Comparison of ENCODE assay signal across 8 mouse cellular contexts in genomic region chr16:96151551-96151950, GRCm38 (mm10). TPM values are rescaled to one million over a fixed set of nuclear protein-coding genes. Genes with fewer than 3 reads are reported as not detected.
DNase-seq lines count a peak whose midpoint lies in the region; ATAC-seq and TF ChIP-seq lines count a peak whose summit lies in the region.

No protein-coding gene starts in this region.

- H3K27me3 ChIP-seq in midbrain, embryonic 10.5 days (ENCODE audit: low read depth, poor library complexity, severe bottlenecking): no peaks in the 10 kb centered on the region
- H3K27me3 ChIP-seq in midbrain, embryonic 15.5 days (replicated peaks): no peaks in the 10 kb centered on the region
- no peaks in the 10 kb centered on the region for H3K27me3 ChIP-seq in intestine, embryonic 16.5 days (replicated peaks; ENCODE audit: control insufficient read depth, insufficient read depth, low read length)
- H3K27me3 ChIP-seq in limb, embryonic 15.5 days: no peaks in the 10 kb centered on the region

- H3K4me1 ChIP-seq in midbrain, embryonic 10.5 days: peaks cover 11% of the 10 kb centered on the region
- H3K4me1 ChIP-seq in midbrain, embryonic 15.5 days: peaks cover 10% of the 10 kb centered on the region
- peaks cover under 1% of the 10 kb centered on the region; the same call in 1 of the 2 replicates for H3K4me1 ChIP-seq in cortical plate, adult 2 months (ENCODE audit: control insufficient read depth, insufficient read depth, low read length)
- peaks cover 11% of the 10 kb centered on the region for H3K4me1 ChIP-seq in intestine, embryonic 16.5 days (ENCODE audit: control insufficient read depth, insufficient read depth, low read length)
- H3K4me1 ChIP-seq in limb, embryonic 15.5 days: peaks cover 9% of the 10 kb centered on the region

- H3K9me3 ChIP-seq in midbrain, embryonic 10.5 days (replicated peaks): no peaks in the 10 kb centered on the region
- no peaks in the 10 kb centered on the region for H3K9me3 ChIP-seq in midbrain, embryonic 15.5 days
- no peaks in the 10 kb centered on the region for H3K9me3 ChIP-seq in intestine, embryonic 16.5 days (ENCODE audit: control insufficient read depth, low read length)
- H3K9me3 ChIP-seq in limb, embryonic 15.5 days: no peaks in the 10 kb centered on the region

- TF ChIP-seq POLR2A in cortical plate, adult 2 months (IDR thresholded peaks at IDR 0.05; ENCODE audit: extremely low read depth, insufficient read depth, low read length): no peak

- H3K9ac ChIP-seq in midbrain, embryonic 15.5 days: no peak overlapping the region
- H3K9ac ChIP-seq in intestine, embryonic 16.5 days (ENCODE audit: low read depth, low read length): 0 out of 2 replicates have a peak overlapping the region, but pooled peaks have one; percentile 36
- H3K9ac ChIP-seq in limb, embryonic 15.5 days: no peak overlapping the region

- H3K4me3 ChIP-seq in midbrain, embryonic 10.5 days: no peak overlapping the region
- H3K4me3 ChIP-seq in midbrain, embryonic 15.5 days: no peak overlapping the region
- H3K4me3 ChIP-seq in cortical plate, adult 2 months (ENCODE audit: insufficient read depth, low read length): no peak overlapping the region
- H3K4me3 ChIP-seq in intestine, embryonic 16.5 days (ENCODE audit: low read length): no peak overlapping the region
- no peak overlapping the region for H3K4me3 ChIP-seq in limb, embryonic 15.5 days

- TF ChIP-seq CTCF in cortical plate, adult 2 months (IDR thresholded peaks at IDR 0.05; ENCODE audit: extremely low read depth, insufficient read depth, low read length): peak; percentile 72

- no peak overlapping the region for H3K4me2 ChIP-seq in midbrain, embryonic 15.5 days
- no peak overlapping the region for H3K4me2 ChIP-seq in intestine, embryonic 16.5 days (ENCODE audit: low read depth, low read length)
- no peak overlapping the region for H3K4me2 ChIP-seq in limb, embryonic 15.5 days

- no peak; the same call in 1 of the 2 replicates for ATAC-seq in midbrain, embryonic 15.5 days (replicated peaks)
- peak; percentile 64 for ATAC-seq in intestine, embryonic 16.5 days
- 0 out of 2 replicates have a peak, but pooled peaks have one; percentile 52 for ATAC-seq in limb, embryonic 15.5 days (ENCODE audit: insufficient number of reproducible peaks, low FRiP score, low TSS enrichment, low read depth)
- ATAC-seq in monocyte, adult 5-6 weeks (replicated peaks; ENCODE audit: insufficient number of reproducible peaks, low FRiP score, low TSS enrichment, poor library complexity, severe bottlenecking): peak; percentile 60

- DNase-seq in midbrain, embryonic 10.5 days (ENCODE audit: low spot score): peak; percentile 78
- DNase-seq in gastrocnemius, postnatal 4 days (ENCODE audit: low spot score in 2 of 2): peak; percentile 72 to 83
- peak; percentile 66 to 88 for DNase-seq in spleen, postnatal 4 days (ENCODE audit: low spot score in 2 of 2)

- 27% methylated on average over 9 of the region's 9 CpGs for WGBS in midbrain, embryonic 10.5 days
- 24% methylated on average over 9 of the region's 9 CpGs for WGBS in midbrain, embryonic 15.5 days
- 18% methylated on average over 9 of the region's 9 CpGs for WGBS in intestine, embryonic 16.5 days
- WGBS in limb, embryonic 15.5 days: 17% methylated on average over 9 of the region's 9 CpGs

- no peak overlapping the region for H3K27ac ChIP-seq in midbrain, embryonic 10.5 days (replicated peaks)
- H3K27ac ChIP-seq in midbrain, embryonic 15.5 days: no peak overlapping the region
- H3K27ac ChIP-seq in cortical plate, adult 2 months (ENCODE audit: insufficient read depth, low read length): no peak overlapping the region
- peak overlapping the region; percentile 49 for H3K27ac ChIP-seq in intestine, embryonic 16.5 days (ENCODE audit: low read length)
- no peak overlapping the region; the same call in 1 of the 2 replicates for H3K27ac ChIP-seq in limb, embryonic 15.5 days

- peaks cover 44% of the 10 kb centered on the region for H3K36me3 ChIP-seq in midbrain, embryonic 10.5 days
- peaks cover 6% of the 10 kb centered on the region for H3K36me3 ChIP-seq in midbrain, embryonic 15.5 days (replicated peaks)
- H3K36me3 ChIP-seq in intestine, embryonic 16.5 days (ENCODE audit: control insufficient read depth, insufficient read depth, low read length): no peaks in the 10 kb centered on the region
- H3K36me3 ChIP-seq in limb, embryonic 15.5 days: peaks cover 10% of the 10 kb centered on the region; the same call in 1 of the 2 replicates

RNA-seq across cellular contexts. Expression of gene Wrb, which starts 6.3 kb away (rescaled TPM):
- 125 and 129 TPM in 2 replicates for polyA plus RNA-seq in midbrain, embryonic 10.5 days (2016; fragmentation: Nextera tagmentation; extraction: Ambion mirVana)
- polyA plus RNA-seq in midbrain, embryonic 15.5 days (2015; fragmentation: Nextera tagmentation; extraction: Ambion mirVana): 217 and 221 TPM in 2 replicates
- polyA plus RNA-seq in cortical plate, adult 2 months (2012; rRNA removed): 79.6 and 93.2 TPM in 2 replicates
- 10 to 100 TPM; 14.0 to 18.1 TPM for total RNA-seq in gastrocnemius, postnatal 4 days (2021)
- polyA plus RNA-seq in intestine, embryonic 16.5 days (2015; fragmentation: Nextera tagmentation; extraction: Ambion mirVana): 46.9 and 53.2 TPM in 2 replicates
- 47.2 and 49.1 TPM in 2 replicates for polyA plus RNA-seq in limb, embryonic 15.5 days (2015; fragmentation: Nextera tagmentation; extraction: Ambion mirVana)
- 6.2 to 15.9 TPM (median 8.8 TPM) in 3 replicates for total RNA-seq in monocyte, adult 5-6 weeks (2017)

RNA-seq across cellular contexts. Expression of gene Hmgn1, which starts 24.0 kb away (rescaled TPM):
- polyA plus RNA-seq in midbrain, embryonic 10.5 days (2016; fragmentation: Nextera tagmentation; extraction: Ambion mirVana): 713 and 827 TPM in 2 replicates
- 298 and 315 TPM in 2 replicates for polyA plus RNA-seq in midbrain, embryonic 15.5 days (2015; fragmentation: Nextera tagmentation; extraction: Ambion mirVana)
- polyA plus RNA-seq in cortical plate, adult 2 months (2012; rRNA removed): 70.3 and 75.2 TPM in 2 replicates
- total RNA-seq in gastrocnemius, postnatal 4 days (2021): 100 to 1,000 TPM; 172 to 185 TPM
- polyA plus RNA-seq in intestine, embryonic 16.5 days (2015; fragmentation: Nextera tagmentation; extraction: Ambion mirVana): 404 and 487 TPM in 2 replicates
- polyA plus RNA-seq in limb, embryonic 15.5 days (2015; fragmentation: Nextera tagmentation; extraction: Ambion mirVana): 553 and 582 TPM in 2 replicates
- 39.7 to 60.5 TPM (median 49.6 TPM) in 3 replicates for total RNA-seq in monocyte, adult 5-6 weeks (2017)

RNA-seq across cellular contexts. Expression of gene Lca5l, which starts 40.5 kb away (rescaled TPM):
- polyA plus RNA-seq in midbrain, embryonic 10.5 days (2016; fragmentation: Nextera tagmentation; extraction: Ambion mirVana): 1.0 TPM in 2 replicates
- polyA plus RNA-seq in midbrain, embryonic 15.5 days (2015; fragmentation: Nextera tagmentation; extraction: Ambion mirVana): 1.6 and 2.1 TPM in 2 replicates
- 3.2 and 3.5 TPM in 2 replicates for polyA plus RNA-seq in cortical plate, adult 2 months (2012; rRNA removed)
- 1 to 10 TPM; 1.6 to 2.0 TPM for total RNA-seq in gastrocnemius, postnatal 4 days (2021)
- polyA plus RNA-seq in intestine, embryonic 16.5 days (2015; fragmentation: Nextera tagmentation; extraction: Ambion mirVana): 0.43 and 0.50 TPM in 2 replicates
- 1.2 and 1.6 TPM in 2 replicates for polyA plus RNA-seq in limb, embryonic 15.5 days (2015; fragmentation: Nextera tagmentation; extraction: Ambion mirVana)
- not detected in 3 replicates for total RNA-seq in monocyte, adult 5-6 weeks (2017)

RNA-seq across cellular contexts. Expression of gene Sh3bgr, which starts 48.7 kb away (rescaled TPM):
- polyA plus RNA-seq in midbrain, embryonic 10.5 days (2016; fragmentation: Nextera tagmentation; extraction: Ambion mirVana): 1.4 and 2.0 TPM in 2 replicates
- polyA plus RNA-seq in midbrain, embryonic 15.5 days (2015; fragmentation: Nextera tagmentation; extraction: Ambion mirVana): 1.7 TPM in 2 replicates
- 2.5 and 5.2 TPM in 2 replicates for polyA plus RNA-seq in cortical plate, adult 2 months (2012; rRNA removed)
- 100 to 1,000 TPM; 439 to 518 TPM for total RNA-seq in gastrocnemius, postnatal 4 days (2021)
- 31.6 and 33.1 TPM in 2 replicates for polyA plus RNA-seq in intestine, embryonic 16.5 days (2015; fragmentation: Nextera tagmentation; extraction: Ambion mirVana)
- 13.6 and 41.0 TPM in 2 replicates for polyA plus RNA-seq in limb, embryonic 15.5 days (2015; fragmentation: Nextera tagmentation; extraction: Ambion mirVana)
- not detected in 3 replicates for total RNA-seq in monocyte, adult 5-6 weeks (2017)
